Mouse (Mus musculus) heart, embryonic 10.5 days (tissue): ENCODE data around the gene F7. TPM values are rescaled to one million over a fixed set of nuclear protein-coding genes. Genes with fewer than 3 reads are reported as not detected.
A peak's percentile ranks its signal among the peaks of the same experiment; 100 is the strongest.

Experiments used
- DNase-seq: peaks from one replicate; pipeline ENCODE4 v3.0.0-alpha.2; 2017; ENCODE audit warnings: low spot score
- H3K27ac ChIP-seq: fragments of 300-500 bp; sonication (generic); 2 replicates; pipeline ENCODE4 v1.5.1; 2016; ENCODE audit warnings: mild to moderate bottlenecking
- H3K27me3 ChIP-seq: fragments of 300-500 bp; sonication (generic); 2 replicates; pipeline ENCODE4 v1.6.1; 2016; ENCODE audit warnings: mild to moderate bottlenecking; ENCODE audit not compliant: poor library complexity, insufficient read depth, severe bottlenecking
- H3K36me3 ChIP-seq: fragments of 300-500 bp; sonication (generic); 2 replicates; pipeline ENCODE4 v1.6.1; 2016; ENCODE audit warnings: mild to moderate bottlenecking, moderate library complexity
- H3K4me1 ChIP-seq: fragments of 300-500 bp; sonication (generic); 2 replicates; pipeline ENCODE4 v1.6.1; 2016; ENCODE audit warnings: mild to moderate bottlenecking
- H3K4me3 ChIP-seq: fragments of 300-500 bp; sonication (generic); 2 replicates; pipeline ENCODE4 v1.5.1; 2016; ENCODE audit warnings: mild to moderate bottlenecking, moderate library complexity
- H3K9me3 ChIP-seq: fragments of 300-500 bp; sonication (generic); 2 replicates; pipeline ENCODE4 v1.6.1; 2016; ENCODE audit warnings: mild to moderate bottlenecking, moderate library complexity
- WGBS: fragments of 180-500 bp; shearing (Covaris S2); methylation state at CpG from one replicate; pipeline ENCODE4 v1.1.7; 2016; 5-methylcytosine and 5-hydroxymethylcytosine counted together
- polyA plus RNA-seq: library from polyadenylated mRNA; unstranded; fragments of >200 nt; fragmentation: Nextera tagmentation; extraction: Ambion mirVana; gene quantifications from 2 replicates; pipeline ENCODE4 v1.2.1, GENCODE M21; 2016

Gene F7
- polyA plus RNA-seq, 1 experiment from 2014 or later: 1.0 TPM

DNA sequence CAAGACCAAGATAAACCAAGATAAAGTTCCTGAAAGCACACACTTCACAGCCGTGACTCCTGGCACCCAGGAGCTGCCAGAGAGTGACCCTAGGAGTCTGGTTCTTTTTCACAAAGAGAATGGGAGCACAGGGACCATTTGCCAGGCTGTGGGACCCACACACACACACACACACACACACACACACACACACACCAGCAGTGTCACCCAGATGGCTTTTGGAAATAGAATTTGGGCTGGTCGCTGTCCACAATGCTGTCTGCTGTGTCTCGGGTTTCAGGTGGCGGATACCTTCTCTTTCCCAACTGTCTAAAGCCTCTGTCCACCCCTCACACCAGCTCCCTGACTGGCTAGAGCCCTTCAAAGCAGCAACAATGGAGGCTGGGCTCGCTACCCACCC is 31.4 kb upstream of the F7 start:
- no peaks in the 10 kb centered on the region for H3K9me3 ChIP-seq
- DNase-seq: no peak
- peaks cover 50% of the 10 kb centered on the region for H3K4me1 ChIP-seq
- no peaks in the 10 kb centered on the region; the same call in 1 of the 2 replicates for H3K27me3 ChIP-seq
- no peak overlapping the region for H3K27ac ChIP-seq
- no peaks in the 10 kb centered on the region for H3K36me3 ChIP-seq
- H3K4me3 ChIP-seq: no peak overlapping the region
- WGBS: 60% methylated on average over 5 of the region's 5 CpGs

DNA sequence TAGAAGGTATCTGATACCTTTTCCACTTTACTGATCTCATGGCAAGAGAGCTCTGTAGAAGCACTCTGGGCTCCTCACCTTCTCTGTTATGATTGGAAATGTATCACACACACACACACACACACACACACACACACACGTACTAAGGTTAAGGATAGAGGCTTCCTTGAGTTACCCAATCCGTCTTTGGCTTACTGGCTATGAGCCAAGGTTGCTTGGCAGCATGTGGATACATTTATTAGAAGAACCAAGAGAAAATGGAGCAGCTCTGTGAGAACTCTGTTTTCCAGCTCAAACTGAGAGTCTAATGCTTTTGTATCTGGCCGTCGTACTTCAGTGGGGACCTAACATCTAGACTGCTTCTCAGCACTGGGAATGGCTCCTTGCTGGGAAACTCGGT is 30.4 kb upstream of the F7 start:
- H3K27ac ChIP-seq: no peak overlapping the region
- H3K9me3 ChIP-seq: no peaks in the 10 kb centered on the region
- no peak overlapping the region for H3K4me3 ChIP-seq
- no peak for DNase-seq
- no peaks in the 10 kb centered on the region; the same call in 1 of the 2 replicates for H3K27me3 ChIP-seq
- 78% methylated on average over 5 of the region's 5 CpGs for WGBS
- peaks cover 55% of the 10 kb centered on the region for H3K4me1 ChIP-seq
- peaks cover 4% of the 10 kb centered on the region; the same call in 1 of the 2 replicates for H3K36me3 ChIP-seq

DNA sequence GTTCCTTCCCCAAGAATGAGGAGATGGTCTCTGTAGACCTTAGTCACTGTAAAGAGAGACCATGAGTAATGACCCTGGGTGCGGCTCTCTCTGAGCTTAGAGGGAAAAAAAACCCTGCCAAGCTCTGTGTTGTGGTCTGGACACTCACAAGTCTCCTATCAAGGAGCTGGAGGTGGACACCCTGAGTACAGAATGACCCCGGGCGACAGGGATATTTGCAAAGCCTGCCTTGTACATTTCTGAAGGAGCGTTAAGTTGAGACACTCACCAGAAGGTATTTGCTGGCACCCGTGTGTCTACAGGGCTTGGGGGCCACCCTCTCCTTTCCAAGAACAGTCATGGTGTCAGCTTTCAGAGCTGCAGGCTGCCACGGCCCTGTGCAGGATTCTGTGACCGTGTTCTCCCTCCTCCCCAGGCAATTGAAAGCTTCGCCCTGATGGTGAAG is 29.0 kb upstream of the F7 start:
- H3K27ac ChIP-seq: peak overlapping the region; percentile 63
- H3K9me3 ChIP-seq: no peaks in the 10 kb centered on the region
- peaks cover 14% of the 10 kb centered on the region for H3K36me3 ChIP-seq
- no peaks in the 10 kb centered on the region; the same call in 1 of the 2 replicates for H3K27me3 ChIP-seq
- peaks cover 66% of the 10 kb centered on the region for H3K4me1 ChIP-seq
- 0 out of 2 replicates have a peak overlapping the region, but pooled peaks have one; percentile 5 for H3K4me3 ChIP-seq
- DNase-seq: no peak
- 34% methylated on average over 8 of the region's 8 CpGs for WGBS

DNA sequence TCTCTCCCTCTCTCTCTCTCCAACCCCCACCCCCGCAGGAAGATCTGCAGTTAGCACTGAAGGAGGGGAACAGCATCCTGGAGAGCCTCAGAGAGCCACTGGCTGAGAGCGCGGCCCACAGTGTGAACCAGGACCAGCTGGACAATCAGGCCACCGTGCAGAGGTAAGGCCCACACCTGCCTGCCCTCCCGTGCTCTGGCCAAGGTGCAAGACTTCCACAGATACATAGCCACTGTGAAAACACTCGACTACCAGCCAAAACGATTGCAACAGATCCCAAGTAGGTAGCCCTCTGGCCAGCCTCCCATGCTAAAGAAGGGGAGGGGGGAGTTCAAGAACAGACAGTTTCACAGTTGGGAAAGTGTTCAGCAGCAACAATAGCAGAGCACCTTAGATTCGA is 27.5 kb upstream of the F7 start:
- Histone ChIP-seq H3K27me3 (no peaks in the 10 kb centered on the region; the same call in 1 of the 2 replicates), H3K4me1 (peaks cover 52% of the 10 kb centered on the region), H3K4me3 (no peak overlapping the region), H3K36me3 (peaks cover 24% of the 10 kb centered on the region), H3K27ac (peak overlapping the region; percentile 36; the same call in 1 of the 2 replicates), H3K9me3 (no peaks in the 10 kb centered on the region)
- DNase-seq: no peak
- WGBS: 74% methylated on average over 8 of the region's 8 CpGs

DNA sequence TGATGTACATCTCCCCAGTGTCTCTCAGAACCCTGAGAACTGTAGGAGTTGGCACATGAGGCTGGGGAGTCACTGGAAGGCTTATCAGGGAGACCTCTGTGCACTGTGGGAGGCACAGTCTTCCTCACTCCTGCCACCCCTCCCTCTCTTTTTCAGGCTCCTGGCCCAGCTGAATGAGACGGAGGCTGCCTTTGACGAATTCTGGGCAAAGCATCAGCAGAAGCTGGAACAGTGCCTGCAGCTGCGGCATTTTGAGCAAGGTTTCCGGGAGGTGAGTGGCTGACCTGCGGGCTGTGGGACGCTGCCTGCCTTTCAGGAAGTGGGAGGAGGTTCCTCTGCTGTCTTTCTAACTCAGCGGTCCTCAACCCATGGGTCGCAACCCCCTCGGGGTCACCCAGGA is 26.0 kb upstream of the F7 start:
- DNase-seq: no peak
- 78% methylated on average over 9 of the region's 9 CpGs for WGBS
- no peaks in the 10 kb centered on the region for H3K9me3 ChIP-seq
- H3K27me3 ChIP-seq: no peaks in the 10 kb centered on the region; the same call in 1 of the 2 replicates
- peaks cover 45% of the 10 kb centered on the region for H3K4me1 ChIP-seq
- no peak overlapping the region for H3K4me3 ChIP-seq
- H3K27ac ChIP-seq: no peak overlapping the region
- H3K36me3 ChIP-seq: peaks cover 34% of the 10 kb centered on the region

DNA sequence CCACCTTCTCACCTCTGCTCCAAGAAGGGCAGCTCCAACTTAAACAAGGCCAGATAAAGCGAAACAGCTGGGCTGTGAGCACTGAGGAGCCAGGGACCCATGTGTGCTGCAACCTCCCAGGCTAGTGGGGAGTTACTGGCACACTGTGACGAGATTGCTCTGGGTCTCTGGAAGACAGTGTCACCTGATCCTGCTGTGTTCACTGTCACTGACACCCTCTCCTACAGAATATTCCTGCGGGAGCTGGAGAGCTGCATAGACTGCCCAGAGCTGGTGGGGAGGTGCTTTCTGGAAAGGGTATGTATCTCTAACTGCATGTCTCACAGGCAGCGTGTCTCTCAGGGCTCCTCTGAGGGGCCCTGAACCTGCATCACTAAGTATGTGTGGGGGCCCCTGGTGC is 18.4 kb upstream of the F7 start:
- DNase-seq: no peak
- Histone ChIP-seq H3K4me3 (no peak overlapping the region), H3K9me3 (peaks cover 9% of the 10 kb centered on the region; the same call in 1 of the 2 replicates), H3K27ac (peak overlapping the region; percentile 67), H3K27me3 (peaks cover 8% of the 10 kb centered on the region; the same call in 1 of the 2 replicates), H3K4me1 (peaks cover 26% of the 10 kb centered on the region), H3K36me3 (peaks cover 36% of the 10 kb centered on the region)
- WGBS: 45% methylated on average over 4 of the region's 4 CpGs

DNA sequence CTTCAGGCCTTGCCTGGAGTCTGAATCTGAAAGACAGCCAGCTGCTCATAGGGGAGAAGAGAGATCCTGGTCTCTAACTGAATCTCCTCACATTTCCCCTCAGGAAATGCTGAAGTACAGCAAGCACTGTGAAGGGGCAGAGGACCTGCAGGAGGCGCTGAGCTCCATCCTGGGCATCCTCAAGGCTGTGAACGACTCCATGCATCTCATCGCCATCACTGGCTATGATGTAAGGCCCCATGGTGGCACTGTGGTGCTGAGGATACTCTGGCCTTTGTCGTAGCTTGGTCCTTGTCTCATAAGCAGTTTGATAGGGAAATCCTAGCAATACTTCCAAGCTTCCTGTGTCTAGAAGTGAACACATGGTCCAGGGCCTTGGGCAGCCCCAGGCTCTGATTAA is 15.5 kb upstream of the F7 start:
- H3K4me3 ChIP-seq: no peak overlapping the region
- WGBS: 42% methylated on average over 4 of the region's 4 CpGs

DNA sequence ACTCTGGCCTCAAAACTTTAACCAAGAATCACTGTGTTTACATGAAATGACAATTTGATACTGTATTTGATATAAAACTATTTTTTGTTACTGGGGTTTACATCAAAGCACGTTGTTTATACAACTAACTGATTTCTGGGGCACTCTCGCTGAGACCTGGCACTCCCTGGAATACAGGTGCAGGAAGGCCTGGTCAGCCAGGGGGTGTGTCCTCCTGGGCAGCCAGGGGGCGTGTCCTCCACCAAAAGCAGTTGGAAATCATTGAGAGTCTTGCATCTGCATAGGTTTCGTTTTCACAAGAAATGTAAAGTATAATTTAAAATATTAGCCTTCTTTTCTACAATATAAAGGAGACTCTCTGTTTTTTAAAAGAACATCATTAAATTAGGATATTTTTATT is 6.3 kb upstream of the F7 start:
- H3K9me3 ChIP-seq: no peaks in the 10 kb centered on the region
- H3K4me3 ChIP-seq: no peak overlapping the region
- DNase-seq: no peak
- no peaks in the 10 kb centered on the region for H3K27me3 ChIP-seq
- no peak overlapping the region for H3K27ac ChIP-seq
- WGBS: 62% methylated on average over 4 of the region's 4 CpGs
- 0 out of 2 replicates have a peak, but pooled peaks cover 5% of the 10 kb centered on the region for H3K36me3 ChIP-seq
- H3K4me1 ChIP-seq: 0 out of 2 replicates have a peak, but pooled peaks cover 9% of the 10 kb centered on the region

More for the DNA sequence above, 15.5 kb upstream of the F7 start:
- Histone ChIP-seq H3K27ac (no peak overlapping the region), H3K9me3 (peaks cover 9% of the 10 kb centered on the region; the same call in 1 of the 2 replicates), H3K4me1 (peaks cover 30% of the 10 kb centered on the region), H3K27me3 (peaks cover 11% of the 10 kb centered on the region; the same call in 1 of the 2 replicates), H3K36me3 (peaks cover 39% of the 10 kb centered on the region)
- DNase-seq: no peak

DNA sequence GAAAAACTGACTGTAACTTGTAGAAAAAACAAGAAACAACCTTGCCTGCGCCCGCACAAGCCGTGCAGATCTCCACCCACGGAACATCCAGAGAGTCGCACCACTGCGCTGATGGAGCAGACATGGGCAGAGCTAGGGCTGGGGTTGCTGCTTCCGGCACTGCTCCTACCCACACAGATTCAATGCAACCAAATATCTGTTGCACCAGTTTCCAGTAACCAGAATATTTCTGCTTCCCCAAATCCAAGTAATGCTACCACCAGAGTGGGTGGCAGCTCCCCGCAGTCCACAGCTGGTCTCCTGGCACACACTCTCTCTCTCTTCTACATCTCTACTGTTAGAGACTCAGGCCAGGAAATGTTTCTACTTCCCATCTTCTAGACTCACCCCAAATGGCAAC is 4.0 kb upstream of the F7 start:
- Histone ChIP-seq H3K4me3 (no peak overlapping the region), H3K9me3 (no peaks in the 10 kb centered on the region), H3K4me1 (peaks cover 10% of the 10 kb centered on the region), H3K27ac (no peak overlapping the region), H3K36me3 (no peaks in the 10 kb centered on the region), H3K27me3 (no peaks in the 10 kb centered on the region)
- 89% methylated on average over 8 of the region's 8 CpGs for WGBS
- DNase-seq: no peak

DNA sequence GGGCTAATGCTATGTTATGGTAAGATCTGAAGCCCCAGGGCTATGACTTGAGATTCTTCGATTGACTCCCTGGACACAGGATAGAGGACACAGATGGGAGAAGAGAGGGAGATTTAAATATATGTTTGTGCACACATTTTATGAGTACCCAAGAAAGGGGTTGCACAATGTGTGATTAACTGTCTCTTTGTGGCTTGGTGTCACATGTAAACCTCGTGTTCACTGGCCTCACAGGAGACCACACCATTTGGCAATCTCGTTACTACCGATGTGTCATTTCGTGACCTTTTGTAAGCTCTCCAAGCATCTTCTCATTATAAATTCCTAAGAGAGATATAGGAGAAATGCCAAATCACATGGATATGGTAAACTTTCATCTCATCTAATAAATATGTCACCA is 1.8 kb downstream of the F7 start:
- WGBS: 83% methylated on average over 5 of the region's 5 CpGs

DNA sequence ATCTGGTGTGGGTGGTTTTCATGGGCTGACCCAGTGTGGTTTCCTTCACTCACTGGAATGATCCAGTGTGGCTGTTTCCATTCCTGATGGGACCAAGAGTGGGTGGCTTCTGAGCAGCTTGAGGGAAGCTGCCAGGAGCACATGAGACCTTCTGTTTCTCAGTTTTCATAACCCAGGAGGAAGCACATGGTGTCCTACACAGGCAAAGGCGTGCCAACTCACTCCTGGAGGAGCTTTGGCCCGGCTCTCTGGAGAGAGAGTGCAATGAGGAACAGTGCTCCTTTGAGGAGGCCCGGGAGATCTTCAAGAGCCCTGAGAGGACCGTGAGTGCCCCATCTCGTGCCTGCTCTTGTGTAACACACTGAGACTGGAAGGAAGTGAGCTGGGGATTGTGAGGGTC is 2.6 kb downstream of the F7 start:
- 77% methylated on average over 5 of the region's 5 CpGs for WGBS
- H3K27ac ChIP-seq: no peak overlapping the region
- peaks cover 21% of the 10 kb centered on the region for H3K4me1 ChIP-seq
- H3K27me3 ChIP-seq: 0 out of 2 replicates have a peak, but pooled peaks cover 4% of the 10 kb centered on the region
- no peak overlapping the region for H3K4me3 ChIP-seq
- no peak for DNase-seq
- H3K36me3 ChIP-seq: no peaks in the 10 kb centered on the region
- no peaks in the 10 kb centered on the region for H3K9me3 ChIP-seq

More for the DNA sequence above, 1.8 kb downstream of the F7 start:
- Histone ChIP-seq H3K27me3 (0 out of 2 replicates have a peak, but pooled peaks cover 4% of the 10 kb centered on the region), H3K9me3 (no peaks in the 10 kb centered on the region), H3K4me3 (no peak overlapping the region), H3K36me3 (no peaks in the 10 kb centered on the region), H3K27ac (no peak overlapping the region), H3K4me1 (peaks cover 21% of the 10 kb centered on the region)
- no peak for DNase-seq

DNA sequence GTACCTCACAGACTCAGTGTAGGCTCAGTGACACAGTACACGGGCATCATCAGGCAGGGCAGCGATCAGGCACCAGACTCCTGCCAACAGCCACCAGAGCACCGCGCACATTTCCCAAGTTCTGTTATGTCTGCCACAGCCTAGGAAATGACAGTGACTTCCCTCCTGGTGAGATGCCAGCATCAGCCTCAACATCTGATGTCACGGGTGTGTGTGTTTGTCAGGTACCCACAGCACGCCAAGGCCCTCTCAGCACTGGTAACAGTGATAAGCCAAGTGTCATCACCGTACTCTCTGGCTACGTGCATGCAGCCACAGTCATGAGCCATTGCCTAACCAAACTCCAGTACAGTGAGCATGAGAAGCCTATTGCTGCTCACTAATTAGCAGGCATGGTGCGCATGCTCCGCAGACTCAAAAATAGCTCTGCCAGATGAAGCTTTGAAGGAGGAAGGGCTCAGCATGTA is 10.5 kb downstream of the F7 start:
- Histone ChIP-seq H3K36me3 (no peaks in the 10 kb centered on the region), H3K27me3 (no peaks in the 10 kb centered on the region), H3K4me1 (peaks cover 38% of the 10 kb centered on the region), H3K9me3 (no peaks in the 10 kb centered on the region), H3K4me3 (no peak overlapping the region), H3K27ac (peak overlapping the region; percentile 78)
- WGBS: 74% methylated on average over 10 of the region's 10 CpGs
- no peak for DNase-seq

DNA sequence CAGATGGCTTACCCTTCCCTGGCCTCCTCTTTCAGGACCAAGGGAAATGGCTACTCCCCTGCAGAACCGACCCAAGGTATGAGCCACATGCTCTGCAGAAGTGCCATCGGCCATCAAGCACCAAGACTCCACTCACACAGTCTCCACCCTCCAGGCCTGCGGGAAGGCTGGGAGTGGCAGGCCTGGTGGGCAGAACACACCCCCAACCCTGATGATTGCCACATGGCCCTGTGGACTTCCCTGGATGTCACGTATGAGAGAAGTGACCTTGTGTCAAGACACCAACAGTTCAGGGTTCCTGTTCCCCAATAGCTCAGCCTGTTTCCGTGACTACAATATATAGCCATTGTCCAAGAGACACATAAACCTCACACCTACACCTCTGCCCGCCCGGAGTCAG is 11.2 kb downstream of the F7 start, which contains the start of gene F10:
TSS of gene F10 (plus strand) at position 294 of the 400 bp plus-strand sequence.
- H3K27ac ChIP-seq: peak within 1 kb of the TSS; percentile 78

More for the DNA sequence above, 11.2 kb downstream of the F7 start, which contains the start of gene F10:
- Histone ChIP-seq H3K4me1 (peaks cover 38% of the 10 kb centered on the region), H3K36me3 (no peaks in the 10 kb centered on the region), H3K9me3 (no peaks in the 10 kb centered on the region), H3K4me3 (no peak within 1 kb of the TSS), H3K27me3 (no peaks in the 10 kb centered on the region)
- DNase-seq: no peak
- WGBS: 54% methylated on average over 7 of the region's 7 CpGs
